Mouse (Mus musculus) urinary bladder, adult 2 months (tissue): ENCODE measurements around the gene Gpr160. TPM values are rescaled to one million over a fixed set of nuclear protein-coding genes. Genes with fewer than 3 reads are reported as not detected.
"Not testable (repeated sequence)": the region's sequence is repeated elsewhere in the genome, so short reads cannot be mapped to it uniquely, and the experiment has no call there.

Experiments
- DNase-seq: peaks from one replicate; pipeline ENCODE4 v3.0.0; 2022; ENCODE audit warnings: low spot score
- polyA plus RNA-seq: library from polyadenylated mRNA; depleted of rRNA; stranded (reverse); fragments of >200 nt; gene quantifications from 2 replicates; pipeline ENCODE4 v1.2.3, GENCODE M21; 2012; rRNA removed

Gene Gpr160
- polyA plus RNA-seq = 9.6 and 13.8 TPM in 2 replicates

- peak; percentile 62 for DNase-seq
These were observed at the start of gene Gpr160 for GRCm38 (mm10) chr3:30855604-30856458. TSS of gene Gpr160 (plus strand) at chr3:30855950.

- no peak for DNase-seq
These were observed 42.9 kb upstream of the Gpr160 start for GRCm38 (mm10) chr3:30812881-30813280.

GRCm38 (mm10) chr3:30818630-30819125 is 37.1 kb upstream of the Gpr160 start:
- no peak for DNase-seq

GRCm38 (mm10) chr3:30822163-30822562 is 33.6 kb upstream of the Gpr160 start:
- no peak for DNase-seq

- DNase-seq = no peak
These were observed 29.7 kb upstream of the Gpr160 start for GRCm38 (mm10) chr3:30826069-30826468.

GRCm38 (mm10) chr3:30831848-30832606 is 23.7 kb upstream of the Gpr160 start:
- DNase-seq = no peak

GRCm38 (mm10) chr3:30833254-30833653 is 22.5 kb upstream of the Gpr160 start:
- no peak for DNase-seq

GRCm38 (mm10) chr3:30845755-30846154 is 10.0 kb upstream of the Gpr160 start:
- no peak for DNase-seq

GRCm38 (mm10) chr3:30847413-30847812 is 8.3 kb upstream of the Gpr160 start:
- no peak for DNase-seq

- no peak for DNase-seq
These were observed 4.3 kb upstream of the Gpr160 start for GRCm38 (mm10) chr3:30851422-30851821.

GRCm38 (mm10) chr3:30853596-30853995 is 2.2 kb upstream of the Gpr160 start:
- DNase-seq = no peak

GRCm38 (mm10) chr3:30859599-30859998 is 3.8 kb downstream of the Gpr160 start:
- DNase-seq = not testable (repeated sequence)

- DNase-seq = no peak
These were observed 5.0 kb downstream of the Gpr160 start for GRCm38 (mm10) chr3:30860705-30861104.

- DNase-seq = no peak
These were observed 8.1 kb downstream of the Gpr160 start for GRCm38 (mm10) chr3:30863712-30864435.

- no peak for DNase-seq
These were observed 8.9 kb downstream of the Gpr160 start for GRCm38 (mm10) chr3:30864640-30865039.

- DNase-seq = no peak
These were observed 12.4 kb downstream of the Gpr160 start for GRCm38 (mm10) chr3:30868176-30868575.

- no peak for DNase-seq
These were observed 12.9 kb downstream of the Gpr160 start for GRCm38 (mm10) chr3:30868625-30869024.

GRCm38 (mm10) chr3:30869995-30870394 is 14.2 kb downstream of the Gpr160 start:
- DNase-seq = no peak

GRCm38 (mm10) chr3:30876709-30877108 is 21.0 kb downstream of the Gpr160 start:
- no peak for DNase-seq

GRCm38 (mm10) chr3:30887449-30887848 is 31.7 kb downstream of the Gpr160 start:
- DNase-seq = no peak

GRCm38 (mm10) chr3:30889014-30889413 is 33.3 kb downstream of the Gpr160 start:
- DNase-seq = no peak

- DNase-seq = no peak
These were observed 41.0 kb downstream of the Gpr160 start for GRCm38 (mm10) chr3:30896721-30897120.
